Mouse (Mus musculus) small intestine, adult 2 months (tissue): ENCODE results near the gene Kctd15.

ENCODE experiments used
- CTCF ChIP-seq: fragments of 200-500 bp; IDR thresholded peaks from 2 replicates; pipeline ENCODE4 v1.5.1; 2012; ENCODE audit warnings: low read depth, mild to moderate bottlenecking, control low read depth, inconsistent platforms, low read length, moderate library complexity, mixed read lengths; ENCODE audit not compliant: insufficient replicate concordance, insufficient read length; ENCODE audit errors: extremely low read depth
- POLR2A ChIP-seq: fragments of 200-500 bp; IDR thresholded peaks from 2 replicates; pipeline ENCODE4 v1.6.1; 2012; ENCODE audit warnings: low read depth, mild to moderate bottlenecking, control low read depth, inconsistent platforms, low read length, moderate library complexity

- TF ChIP-seq CTCF (no peak), POLR2A (no peak)
Measured at GRCm38 (mm10) chr7:34693072-34693471, 36.5 kb upstream of the Kctd15 start.
